Mouse (Mus musculus) forebrain, postnatal 0 days (tissue): ENCODE results near the gene Tnnt1. TPM values are rescaled to one million over a fixed set of nuclear protein-coding genes. Genes with fewer than 3 reads are reported as not detected.

ENCODE experiments used
- ATAC-seq: fragments of 200-750 bp; cut with Nextera tagmentation; 2 replicates; pipeline ENCODE4 v1.8.0; 2017; ENCODE audit warnings: mild to moderate bottlenecking, moderate library complexity
- DNase-seq: peaks from one replicate; pipeline ENCODE4 v3.0.0-alpha.2; 2015
- H3K27ac ChIP-seq: fragments of 300-500 bp; sonication (generic); 2 replicates; pipeline ENCODE4 v1.5.1; 2014; ENCODE audit warnings: low read depth, mild to moderate bottlenecking, antibody characterized with exemption, low read length, moderate library complexity, mixed read lengths
- H3K27me3 ChIP-seq: fragments of 300-500 bp; sonication (generic); 2 replicates; pipeline ENCODE4 v1.6.1; 2014; ENCODE audit warnings: mild to moderate bottlenecking, low read length, mixed read lengths; ENCODE audit not compliant: insufficient read depth
- H3K36me3 ChIP-seq: fragments of 300-500 bp; sonication (generic); 2 replicates; pipeline ENCODE4 v1.6.1; 2014; ENCODE audit warnings: mild to moderate bottlenecking, moderate library complexity; ENCODE audit not compliant: insufficient read depth
- H3K4me1 ChIP-seq: fragments of 300-500 bp; sonication (generic); 2 replicates; pipeline ENCODE4 v1.6.1; 2014; ENCODE audit warnings: antibody characterized with exemption; ENCODE audit not compliant: insufficient read depth
- H3K4me2 ChIP-seq: fragments of 300-500 bp; sonication (generic); 2 replicates; pipeline ENCODE4 v1.6.1; 2014; ENCODE audit warnings: low read depth, mild to moderate bottlenecking, moderate library complexity
- H3K4me3 ChIP-seq: fragments of 300-500 bp; sonication (generic); 2 replicates; pipeline ENCODE4 v1.5.1; 2014; ENCODE audit warnings: low read depth, low read length, mixed read lengths
- H3K9ac ChIP-seq: fragments of 300-500 bp; sonication (generic); 2 replicates; pipeline ENCODE4 v1.6.1; 2014; ENCODE audit warnings: mild to moderate bottlenecking
- H3K9me3 ChIP-seq: fragments of 300-500 bp; sonication (generic); 2 replicates; pipeline ENCODE4 v1.6.1; 2016; ENCODE audit warnings: low read length
- CTCF ChIP-seq: sonication (generic); IDR thresholded peaks from 2 replicates; pipeline ENCODE4 v1.5.1; 2016; ENCODE audit warnings: antibody characterized with exemption, control low read depth, low read depth
- WGBS: fragments of 180-500 bp; shearing (Covaris S2); extraction: QIAGEN DNeasy Blood & Tissue Kit; methylation state at CpG from one replicate; pipeline ENCODE4 v1.1.7; 2014; 5-methylcytosine and 5-hydroxymethylcytosine counted together
- polyA plus RNA-seq: library from polyadenylated mRNA; unstranded; fragments of >200 nt; fragmentation: Nextera tagmentation; extraction: Ambion mirVana; gene quantifications from 2 replicates; pipeline ENCODE4 v1.2.1, GENCODE M21; 2015
- total RNA-seq: library from RNA; depleted of rRNA; stranded (reverse); fragments of >200 nt; gene quantifications from 2 replicates; pipeline ENCODE4 v1.2.3, GENCODE M21; 2014

Gene Tnnt1
- total and polyA plus RNA-seq, 2 experiments from 2014 or later: 2.9 to 3.9 TPM

GRCm38 (mm10) chr7:4521231-4522003, 5.2 kb upstream of the Tnnt1 start:
- WGBS: 33% methylated on average over 32 of the region's 32 CpGs
- Histone ChIP-seq H3K4me3 (peak overlapping the region; percentile 30), H3K9ac (no peak overlapping the region), H3K27me3 (peaks cover 7% of the 10 kb centered on the region; the same call in 1 of the 2 replicates), H3K36me3 (no peaks in the 10 kb centered on the region), H3K27ac (no peak overlapping the region), H3K4me1 (no peaks in the 10 kb centered on the region; the same call in 1 of the 2 replicates), H3K9me3 (no peaks in the 10 kb centered on the region), H3K4me2 (peak overlapping the region; percentile 44)
- no peak for DNase-seq
- 0 out of 2 replicates have a peak, but pooled peaks have one; percentile 11 for ATAC-seq
- no peak for TF ChIP-seq CTCF

GRCm38 (mm10) chr7:4518487-4518886, 2.3 kb upstream of the Tnnt1 start:
- ATAC-seq: no peak
- no peaks in the 10 kb centered on the region for H3K9me3 ChIP-seq
- WGBS: 81% methylated on average over 1 of the region's 1 CpGs

GRCm38 (mm10) chr7:4515853-4516252, 329 bp downstream of the Tnnt1 start:
- WGBS: 67% methylated on average over 6 of the region's 6 CpGs
- DNase-seq (no peak), ATAC-seq (no peak)
- no peak overlapping the region for H3K4me3 ChIP-seq
- no peaks in the 10 kb centered on the region; the same call in 1 of the 2 replicates for H3K4me1 ChIP-seq
- no peak overlapping the region for H3K27ac ChIP-seq
- no peaks in the 10 kb centered on the region for H3K36me3 ChIP-seq
- peaks cover 7% of the 10 kb centered on the region; the same call in 1 of the 2 replicates for H3K27me3 ChIP-seq
- no peak overlapping the region for H3K4me2 ChIP-seq
- no peak overlapping the region for H3K9ac ChIP-seq
- no peaks in the 10 kb centered on the region for H3K9me3 ChIP-seq
- TF ChIP-seq CTCF: no peak

More at GRCm38 (mm10) chr7:4518487-4518886, 2.3 kb upstream of the Tnnt1 start:
- Histone ChIP-seq H3K27me3 (peaks cover 7% of the 10 kb centered on the region; the same call in 1 of the 2 replicates), H3K27ac (no peak overlapping the region), H3K4me3 (no peak overlapping the region), H3K36me3 (no peaks in the 10 kb centered on the region), H3K4me2 (no peak overlapping the region), H3K4me1 (no peaks in the 10 kb centered on the region; the same call in 1 of the 2 replicates), H3K9ac (no peak overlapping the region)
- TF ChIP-seq CTCF: no peak
- no peak for DNase-seq

GRCm38 (mm10) chr7:4513829-4514712, 2.1 kb downstream of the Tnnt1 start:
- no peaks in the 10 kb centered on the region for H3K9me3 ChIP-seq
- ATAC-seq (no peak), DNase-seq (no peak)
- TF ChIP-seq CTCF: no peak
- no peaks in the 10 kb centered on the region for H3K27me3 ChIP-seq
- 51% methylated on average over 6 of the region's 6 CpGs for WGBS
- H3K4me3 ChIP-seq: no peak overlapping the region
- H3K9ac ChIP-seq: no peak overlapping the region
- H3K27ac ChIP-seq: no peak overlapping the region
- no peaks in the 10 kb centered on the region for H3K36me3 ChIP-seq
- H3K4me1 ChIP-seq: no peaks in the 10 kb centered on the region
- no peak overlapping the region for H3K4me2 ChIP-seq

- peak; percentile 71 for TF ChIP-seq CTCF
- H3K36me3 ChIP-seq: no peaks in the 10 kb centered on the region
- H3K9ac ChIP-seq: no peak overlapping the region
- no peaks in the 10 kb centered on the region for H3K27me3 ChIP-seq
- no peak for ATAC-seq
- H3K4me3 ChIP-seq: no peak overlapping the region
- WGBS: 32% methylated on average over 13 of the region's 13 CpGs
- H3K9me3 ChIP-seq: no peaks in the 10 kb centered on the region
- H3K27ac ChIP-seq: no peak overlapping the region
- no peak for DNase-seq
- no peaks in the 10 kb centered on the region for H3K4me1 ChIP-seq
- H3K4me2 ChIP-seq: no peak overlapping the region
These were observed 2.9 kb downstream of the Tnnt1 start for GRCm38 (mm10) chr7:4513236-4513635.

GRCm38 (mm10) chr7:4511489-4512224, 4.5 kb downstream of the Tnnt1 start:
- WGBS: 84% methylated on average over 8 of the region's 8 CpGs
- no peak overlapping the region for H3K4me3 ChIP-seq
- no peak overlapping the region for H3K4me2 ChIP-seq
- H3K9me3 ChIP-seq: no peaks in the 10 kb centered on the region
- no peak for DNase-seq
- H3K4me1 ChIP-seq: no peaks in the 10 kb centered on the region
- H3K36me3 ChIP-seq: no peaks in the 10 kb centered on the region
- no peak for TF ChIP-seq CTCF
- H3K27me3 ChIP-seq: no peaks in the 10 kb centered on the region
- H3K9ac ChIP-seq: no peak overlapping the region
- no peak for ATAC-seq
- no peak overlapping the region for H3K27ac ChIP-seq
